Mouse (Mus musculus) right cerebral cortex, postnatal 36 days (tissue): ENCODE measurements around the gene H2-DMb1.
A peak's percentile ranks its signal among the peaks of the same experiment; 100 is the strongest.

Source experiments
- DNase-seq, 2 experiments: peaks; one replicate each; pipeline ENCODE4 v3.0.0; 2022; ENCODE audit warnings: low spot score in 2 of 2, mixed read lengths in 1 of 2

H2-DMb1 gene

DNA sequence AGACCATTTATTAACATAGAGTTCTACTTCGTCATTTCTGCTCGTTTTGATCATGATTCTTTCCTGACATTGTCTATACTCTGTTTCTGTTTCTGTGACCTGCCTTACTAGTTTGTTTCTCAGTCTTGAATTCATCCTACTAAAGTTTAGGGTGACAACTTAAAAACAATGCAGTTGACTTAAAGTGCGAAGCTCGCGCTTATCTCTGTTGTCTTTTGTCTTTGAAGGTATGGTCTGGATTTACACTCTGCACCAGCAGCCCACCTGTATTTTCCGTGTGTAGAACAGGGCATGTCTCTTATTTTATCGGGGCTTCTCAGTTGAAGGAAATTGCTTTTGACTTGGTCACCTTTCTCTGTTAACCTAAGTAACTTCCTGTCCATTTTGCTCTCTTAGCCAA is 29.8 kb upstream of the H2-DMb1 start:
- DNase-seq: no peak

- DNase-seq: no peak
Observed at GRCm38 (mm10) chr17:34123518-34123917, 29.4 kb upstream of the H2-DMb1 start.

GRCm38 (mm10) chr17:34124649-34125048 is 28.2 kb upstream of the H2-DMb1 start:
- DNase-seq: no peak

DNA sequence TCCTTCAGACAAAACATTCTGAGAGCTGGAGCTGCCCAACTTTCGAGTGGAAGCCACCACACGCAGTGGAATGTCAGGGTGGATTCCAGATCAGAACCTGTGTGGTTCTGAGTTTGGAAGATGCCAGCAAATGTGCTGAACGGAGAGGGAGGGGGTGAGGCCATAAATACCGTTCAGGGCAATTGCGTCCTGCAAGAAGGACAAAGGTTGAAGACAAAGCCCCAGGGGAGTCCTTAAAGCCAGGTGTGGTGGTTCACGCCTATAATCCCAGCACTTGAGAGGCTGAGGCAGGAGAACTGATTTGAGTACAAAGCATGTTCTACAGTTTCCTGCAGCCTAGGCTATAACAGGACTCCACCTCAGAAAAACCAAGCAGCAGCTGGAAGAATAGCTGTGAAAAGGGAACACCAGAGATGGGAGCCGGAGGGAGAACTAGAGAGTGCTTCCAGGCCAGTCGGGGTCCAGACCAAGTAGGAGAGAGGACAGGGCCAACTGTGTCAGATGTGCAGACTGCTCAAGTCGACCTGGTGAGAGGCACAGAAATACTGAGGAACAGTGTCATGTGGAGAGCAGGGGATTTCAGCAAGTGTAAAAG is 25.9 kb upstream of the H2-DMb1 start:
- DNase-seq: no peak

GRCm38 (mm10) chr17:34127475-34127874 is 25.4 kb upstream of the H2-DMb1 start:
- peak; percentile 56 to 59 for DNase-seq

GRCm38 (mm10) chr17:34128264-34128937 is 24.5 kb upstream of the H2-DMb1 start:
- DNase-seq: peak; percentile 65 to 68

- DNase-seq: no peak
Observed at GRCm38 (mm10) chr17:34128944-34129791, 23.7 kb upstream of the H2-DMb1 start.

DNA sequence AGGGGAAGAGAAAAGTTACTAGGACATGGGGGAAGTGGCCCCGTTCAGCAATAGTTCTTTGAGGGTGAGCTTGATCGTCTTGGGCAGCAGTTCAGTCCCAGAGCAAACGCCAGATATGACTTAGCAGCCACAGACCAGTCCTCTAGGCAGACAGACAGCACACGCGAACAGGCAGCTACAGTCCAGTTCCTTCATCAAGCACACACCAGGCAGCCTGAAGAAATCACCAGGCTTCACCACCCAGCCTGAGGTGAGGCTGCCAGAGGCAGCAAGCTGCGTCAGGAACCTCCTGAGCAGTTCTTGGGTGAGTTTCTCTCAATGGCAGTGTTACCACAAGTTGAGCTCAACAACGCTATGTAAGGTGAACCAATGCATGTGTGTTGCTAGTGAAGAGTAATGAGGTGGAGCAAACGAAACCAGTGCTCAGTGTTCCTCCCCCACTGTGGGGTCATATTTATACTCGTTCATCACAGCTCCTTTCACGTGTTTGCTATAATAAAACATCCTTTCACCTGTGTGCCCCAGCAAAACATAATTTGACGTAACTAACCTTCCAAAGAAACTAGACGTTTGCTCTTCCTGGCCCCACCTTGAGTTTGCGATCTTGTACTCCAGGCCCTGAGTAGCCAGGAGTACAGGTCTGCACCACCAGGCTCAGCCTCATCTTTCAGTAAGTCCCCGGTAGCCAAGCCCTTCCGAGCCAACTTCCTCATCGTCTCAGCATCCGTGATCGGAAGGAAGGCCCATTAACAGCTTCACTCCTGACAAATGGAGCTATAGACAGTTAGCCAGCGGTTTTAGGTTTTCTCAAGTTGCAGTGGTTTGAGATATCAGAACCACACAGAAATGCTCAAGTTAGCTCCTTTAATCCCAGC is 22.6 kb upstream of the H2-DMb1 start:
- DNase-seq: no peak

DNA sequence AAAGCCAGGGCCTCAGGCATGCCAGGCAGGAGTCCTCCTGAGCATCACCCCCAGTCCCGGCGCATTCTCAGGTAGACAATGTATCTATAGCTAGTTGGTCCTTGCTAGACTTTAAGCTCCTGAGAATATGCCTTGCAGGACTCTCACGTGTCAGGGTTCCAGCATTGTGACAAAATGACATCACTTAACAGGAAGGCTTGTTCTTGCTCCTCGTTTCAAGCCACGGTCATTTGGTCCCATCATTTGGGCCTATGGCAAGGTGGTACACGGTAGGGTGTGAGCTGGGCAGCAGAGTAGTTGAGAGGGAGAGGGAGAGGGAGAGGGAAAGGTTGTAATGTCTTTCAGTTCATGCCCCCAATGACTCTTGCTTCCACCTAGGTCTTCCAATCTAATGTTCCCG is 21.0 kb upstream of the H2-DMb1 start:
- DNase-seq: no peak

- DNase-seq: no peak
Observed at GRCm38 (mm10) chr17:34133289-34133688, 19.6 kb upstream of the H2-DMb1 start.

DNA sequence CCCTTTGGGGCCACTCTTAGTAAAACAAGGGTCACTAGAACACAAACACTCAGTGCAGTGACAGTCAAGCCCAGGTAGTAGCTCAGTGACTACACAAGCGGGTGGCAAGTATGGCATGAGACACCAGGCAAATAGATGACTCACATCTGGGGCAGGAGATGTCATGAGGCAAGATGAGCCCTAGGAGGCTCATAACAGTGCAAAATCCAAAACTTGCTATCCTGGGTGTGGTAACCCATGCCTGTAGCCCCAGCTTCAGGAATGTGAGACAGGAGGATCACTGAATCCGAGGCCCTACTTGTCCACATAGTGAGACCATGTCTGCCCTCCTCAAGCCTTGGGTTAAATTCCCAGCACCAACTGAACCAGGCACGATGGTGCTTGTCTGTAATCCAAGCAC is 18.4 kb upstream of the H2-DMb1 start:
- no peak for DNase-seq

GRCm38 (mm10) chr17:34135297-34136224 is 17.3 kb upstream of the H2-DMb1 start:
- DNase-seq: peak; percentile 96 to 98

DNA sequence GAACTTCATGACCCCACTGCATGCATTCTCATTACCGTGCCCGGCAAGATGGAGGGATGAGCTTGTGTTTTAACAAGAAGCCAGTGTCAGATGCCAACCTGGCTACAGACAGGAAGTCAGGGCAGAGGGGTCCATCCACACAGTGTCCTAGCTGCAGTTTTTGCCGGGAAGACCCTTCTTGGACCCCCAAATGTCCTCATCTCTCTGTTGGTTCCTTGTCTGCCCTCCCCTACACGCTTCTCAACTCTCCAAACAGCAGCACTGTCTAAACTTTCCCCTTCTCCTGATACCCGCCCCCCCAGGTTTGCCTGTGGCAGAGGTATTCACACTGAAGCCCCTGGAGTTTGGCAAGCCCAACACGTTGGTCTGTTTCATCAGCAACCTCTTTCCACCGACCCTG is 15.3 kb upstream of the H2-DMb1 start:
- DNase-seq: no peak

GRCm38 (mm10) chr17:34138655-34139054 is 14.2 kb upstream of the H2-DMb1 start:
- no peak for DNase-seq

DNA sequence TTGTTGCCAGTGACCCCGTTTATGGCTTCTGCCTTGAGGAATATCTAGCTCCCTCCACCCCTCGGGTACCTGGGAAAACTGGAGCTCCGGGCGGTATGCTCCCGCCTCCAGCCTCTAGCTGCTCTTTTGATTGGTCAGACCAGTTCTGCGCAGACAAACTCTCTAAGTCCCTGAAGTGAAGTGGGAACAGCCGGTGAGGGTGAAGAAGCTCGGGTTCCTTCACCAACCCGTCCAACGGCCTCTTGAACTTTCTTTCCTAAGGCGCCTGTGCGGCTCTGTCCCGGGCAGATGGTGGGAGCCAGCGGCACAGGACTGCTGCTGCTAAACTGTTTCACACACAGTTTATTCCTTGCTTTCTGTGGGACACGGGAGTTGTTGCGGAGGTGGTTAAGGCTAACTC is 13.5 kb upstream of the H2-DMb1 start:
- no peak for DNase-seq

- DNase-seq: no peak
Observed at GRCm38 (mm10) chr17:34140240-34140639, 12.6 kb upstream of the H2-DMb1 start.

GRCm38 (mm10) chr17:34141448-34141847 is 11.4 kb upstream of the H2-DMb1 start:
- DNase-seq: no peak

DNA sequence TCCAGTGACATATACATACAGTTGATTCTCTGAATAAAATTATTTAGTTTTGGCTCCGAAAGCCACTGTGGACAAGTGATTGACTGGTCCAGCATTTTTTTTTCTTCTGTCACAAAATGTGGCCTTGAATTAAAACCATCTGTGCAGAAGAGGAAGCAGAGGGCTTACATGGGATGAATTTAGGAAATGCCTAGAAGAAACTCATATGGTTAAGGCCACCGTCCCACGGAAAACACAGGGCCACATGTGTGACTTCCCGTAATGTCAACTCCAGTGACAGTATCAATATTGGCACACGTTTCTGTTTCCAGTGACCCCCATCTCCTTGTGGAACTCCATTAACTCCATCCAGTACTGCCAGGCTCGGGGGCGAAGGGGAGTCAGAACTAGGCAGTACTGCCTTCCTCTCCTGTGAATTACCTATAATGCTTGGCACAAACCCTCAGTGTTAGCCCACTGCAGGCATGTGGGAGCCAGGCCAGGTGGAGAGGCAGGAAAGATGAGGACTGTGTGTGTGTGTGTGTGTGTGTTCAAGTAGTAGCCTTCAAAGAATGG is 10.3 kb upstream of the H2-DMb1 start:
- DNase-seq: no peak

GRCm38 (mm10) chr17:34143033-34143432 is 9.8 kb upstream of the H2-DMb1 start, which contains the start of gene H2-DMb2:
TSS of gene H2-DMb2 (plus strand) at chr17:34143307.
- DNase-seq: no peak

DNA sequence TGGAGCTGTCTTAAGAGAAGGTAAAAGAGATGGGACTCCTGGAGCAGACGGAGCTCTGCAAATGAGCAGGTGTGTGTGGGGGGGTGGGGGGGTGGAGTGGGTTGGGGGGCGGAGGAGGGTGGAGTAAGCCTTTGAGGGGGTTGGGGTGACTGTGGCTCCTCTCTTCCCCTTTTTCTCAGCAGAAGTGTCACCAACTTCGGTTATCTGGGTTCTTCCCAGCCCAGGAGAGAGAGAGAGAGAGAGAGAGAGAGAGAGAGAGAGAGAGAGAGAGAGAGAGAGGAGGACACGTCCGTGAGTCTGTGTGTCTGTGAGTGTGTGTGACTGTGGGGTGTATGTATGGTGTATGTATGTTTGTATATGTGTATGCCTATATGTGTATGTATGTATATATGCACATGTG is 9.4 kb upstream of the H2-DMb1 start:
- no peak for DNase-seq
